Mouse (Mus musculus): Measurements from ENCODE around the gene Galnt10. TPM values are rescaled to one million over a fixed set of nuclear protein-coding genes. Genes with fewer than 3 reads are reported as not detected.
A peak's percentile ranks its signal among the peaks of the same experiment; 100 is the strongest.

Gene Galnt10
- polyA plus RNA-seq, 1 experiment from 2014 or later = 27.5 TPM

DNA sequence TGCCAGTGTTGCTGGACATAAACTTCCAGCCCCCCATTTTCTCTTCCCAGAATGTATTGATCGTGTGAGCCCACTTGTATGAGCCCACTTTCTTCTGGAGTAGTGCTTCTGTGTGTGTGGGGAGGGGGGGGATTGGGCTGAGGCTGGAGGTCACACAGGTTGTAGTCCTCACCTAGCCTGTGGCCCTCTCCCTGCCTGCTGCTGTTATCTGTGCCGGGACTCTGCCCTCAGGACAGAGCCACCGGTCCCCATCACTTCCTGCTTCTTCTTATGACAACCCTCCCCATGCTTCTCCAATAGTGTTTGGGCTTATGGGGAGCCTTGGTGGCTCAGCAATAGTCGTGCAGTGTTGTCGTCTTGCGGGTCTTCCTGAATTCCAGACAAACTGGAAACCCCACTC lies 46.7 kb downstream of the Galnt10 start:
- Histone ChIP-seq H3K27me3 (no peaks in the 10 kb centered on the region), H3K4me2 (replicated peaks) (no peak overlapping the region), H3K4me3 (replicated peaks) (no peak overlapping the region), H3K9ac (no peak overlapping the region), H3K36me3 (no peaks in the 10 kb centered on the region), H3K9me3 (replicated peaks) (no peaks in the 10 kb centered on the region), H3K4me1 (peaks cover 27% of the 10 kb centered on the region), H3K27ac (replicated peaks) (no peak overlapping the region)
- WGBS = 59% methylated on average over 6 of the region's 6 CpGs
- ATAC-seq (ENCODE audit: insufficient number of reproducible peaks, low FRiP score, low TSS enrichment, low read depth) = no peak

DNA sequence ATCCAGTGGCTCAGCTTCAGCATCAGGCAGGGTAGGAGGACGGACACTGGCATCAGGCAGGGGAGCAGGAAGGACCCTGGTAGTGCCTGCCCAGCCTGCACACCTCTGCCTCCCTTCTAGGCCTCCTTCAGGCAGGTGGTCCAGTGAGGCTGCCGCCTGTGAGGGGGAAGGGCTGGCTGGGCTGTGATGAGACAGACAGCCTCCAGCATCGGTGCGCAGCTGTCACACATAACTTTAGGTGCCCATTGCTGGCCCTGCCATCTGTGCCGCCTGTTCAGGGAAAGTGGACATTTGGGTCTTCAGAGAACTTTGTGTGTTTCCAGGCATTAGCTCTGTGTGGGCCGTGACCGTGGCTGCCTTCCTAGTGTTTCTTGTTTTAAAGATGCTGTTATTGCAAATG lies 47.5 kb downstream of the Galnt10 start:
- H3K4me1 ChIP-seq = peaks cover 27% of the 10 kb centered on the region
- H3K27me3 ChIP-seq = no peaks in the 10 kb centered on the region
- H3K27ac ChIP-seq (replicated peaks) = no peak overlapping the region
- no peaks in the 10 kb centered on the region for H3K36me3 ChIP-seq
- 79% methylated on average over 7 of the region's 7 CpGs for WGBS
- no peak overlapping the region for H3K4me2 ChIP-seq (replicated peaks)
- H3K9me3 ChIP-seq (replicated peaks) = no peaks in the 10 kb centered on the region
- no peak overlapping the region for H3K4me3 ChIP-seq (replicated peaks)
- H3K9ac ChIP-seq = no peak overlapping the region
- ATAC-seq (ENCODE audit: insufficient number of reproducible peaks, low FRiP score, low TSS enrichment, low read depth) = no peak

DNA sequence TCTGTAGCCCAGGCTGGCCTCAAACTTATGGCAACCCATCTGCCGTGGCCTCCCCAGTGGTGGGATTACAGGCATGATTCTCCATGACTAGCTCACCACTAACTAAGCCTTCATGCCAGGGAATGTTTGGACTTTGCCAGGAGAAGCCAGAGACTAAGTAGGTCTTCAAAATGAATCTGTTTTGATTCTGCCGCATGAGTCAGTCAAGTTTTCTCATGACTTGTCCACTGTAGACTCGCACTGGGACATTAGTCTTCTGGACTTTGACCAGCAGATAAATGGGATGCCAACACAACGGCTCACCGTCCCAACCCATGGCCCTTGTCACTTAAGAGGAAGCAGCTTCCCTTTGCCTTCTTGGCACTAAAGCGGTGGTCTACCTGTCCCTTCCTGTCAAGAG lies 49.2 kb downstream of the Galnt10 start:
- Histone ChIP-seq H3K4me3 (replicated peaks) (no peak overlapping the region), H3K4me1 (peaks cover 16% of the 10 kb centered on the region), H3K27me3 (no peaks in the 10 kb centered on the region), H3K27ac (replicated peaks) (no peak overlapping the region), H3K36me3 (no peaks in the 10 kb centered on the region), H3K9ac (no peak overlapping the region), H3K4me2 (replicated peaks) (no peak overlapping the region), H3K9me3 (replicated peaks) (no peaks in the 10 kb centered on the region)
- ATAC-seq (ENCODE audit: insufficient number of reproducible peaks, low FRiP score, low TSS enrichment, low read depth) = no peak
- 86% methylated on average over 6 of the region's 6 CpGs for WGBS

DNA sequence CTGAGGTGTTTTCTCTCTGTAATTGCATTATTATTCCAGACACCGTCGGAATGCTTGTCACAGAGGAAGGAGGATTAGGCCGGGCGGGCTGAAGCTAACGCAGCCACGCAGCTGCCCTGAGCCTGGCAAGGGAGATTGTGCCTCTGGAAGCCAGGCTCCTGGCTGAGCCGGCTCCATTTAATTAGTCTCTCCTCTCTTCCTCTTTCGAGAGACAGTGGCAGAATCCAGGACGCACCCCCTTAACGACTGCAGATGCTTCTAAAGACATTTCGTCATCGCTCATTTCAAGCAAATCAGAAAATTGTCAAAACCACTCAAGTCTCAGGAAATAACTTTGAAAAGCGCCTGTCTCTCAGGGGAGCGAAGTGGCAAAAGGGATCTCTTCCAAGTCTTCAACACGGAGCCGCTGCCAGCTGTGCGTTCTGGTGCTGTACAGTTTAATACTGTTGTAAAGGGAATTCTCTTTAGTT lies 51.0 kb downstream of the Galnt10 start:
- peak overlapping the region; percentile 58 for H3K27ac ChIP-seq (replicated peaks)

DNA sequence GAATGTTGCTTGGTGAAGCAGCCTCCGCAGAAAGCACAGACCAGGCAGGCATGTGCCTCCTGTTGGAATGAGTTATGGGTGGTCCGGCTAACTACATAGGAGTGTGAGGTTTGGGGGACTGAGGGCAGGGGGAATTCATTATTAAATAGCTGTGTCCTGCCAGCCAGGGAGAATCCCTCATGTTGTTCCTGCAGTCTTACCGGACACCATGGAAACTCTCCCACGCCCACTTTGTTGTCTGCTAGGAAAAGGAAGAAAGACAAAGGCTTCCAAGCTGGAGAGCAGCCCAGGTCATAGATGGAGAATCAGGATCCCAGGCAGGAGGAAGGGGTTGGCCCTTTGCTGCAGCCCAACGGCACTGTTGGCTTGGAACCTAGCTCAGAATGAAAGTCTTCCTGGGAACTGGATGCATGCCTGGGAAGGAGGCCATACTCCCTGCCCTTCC lies 51.6 kb downstream of the Galnt10 start:
- no peak overlapping the region for H3K4me2 ChIP-seq (replicated peaks)
- H3K9ac ChIP-seq = no peak overlapping the region
- H3K27me3 ChIP-seq = no peaks in the 10 kb centered on the region
- ATAC-seq (ENCODE audit: insufficient number of reproducible peaks, low FRiP score, low TSS enrichment, low read depth) = 0 out of 2 replicates have a peak, but pooled peaks have one; percentile 11
- no peaks in the 10 kb centered on the region for H3K9me3 ChIP-seq (replicated peaks)
- H3K36me3 ChIP-seq = no peaks in the 10 kb centered on the region
- peaks cover 16% of the 10 kb centered on the region for H3K4me1 ChIP-seq
- 41% methylated on average over 5 of the region's 5 CpGs for WGBS
- peak overlapping the region; percentile 58; the same call in 1 of the 2 replicates for H3K27ac ChIP-seq (replicated peaks)
- no peak overlapping the region for H3K4me3 ChIP-seq (replicated peaks)

More for the DNA sequence above, 51.0 kb downstream of the Galnt10 start:
- Histone ChIP-seq H3K4me1 (peaks cover 16% of the 10 kb centered on the region), H3K4me2 (replicated peaks) (peak overlapping the region; percentile 25), H3K9ac (no peak overlapping the region), H3K36me3 (no peaks in the 10 kb centered on the region), H3K9me3 (replicated peaks) (no peaks in the 10 kb centered on the region), H3K27me3 (no peaks in the 10 kb centered on the region), H3K4me3 (replicated peaks) (no peak overlapping the region)
- no peak for ATAC-seq (ENCODE audit: insufficient number of reproducible peaks, low FRiP score, low TSS enrichment, low read depth)
- 14% methylated on average over 17 of the region's 17 CpGs for WGBS

- Histone ChIP-seq H3K9me3 (replicated peaks) (0 out of 2 replicates have a peak, but pooled peaks cover 5% of the 10 kb centered on the region), H3K4me2 (replicated peaks) (no peak overlapping the region), H3K27ac (replicated peaks) (no peak overlapping the region), H3K4me3 (replicated peaks) (no peak overlapping the region), H3K4me1 (peaks cover 16% of the 10 kb centered on the region), H3K27me3 (no peaks in the 10 kb centered on the region), H3K9ac (no peak overlapping the region), H3K36me3 (peaks cover 7% of the 10 kb centered on the region; the same call in 1 of the 2 replicates)
- WGBS = 56% methylated on average over 7 of the region's 7 CpGs
- no peak for ATAC-seq (ENCODE audit: insufficient number of reproducible peaks, low FRiP score, low TSS enrichment, low read depth)
Observed at GRCm38 (mm10) chr11:57700114-57700513, 54.9 kb downstream of the Galnt10 start.

GRCm38 (mm10) chr11:57701193-57701925 lies 56.1 kb downstream of the Galnt10 start:
- Histone ChIP-seq H3K36me3 (peaks cover 10% of the 10 kb centered on the region; the same call in 1 of the 2 replicates), H3K9ac (no peak overlapping the region), H3K4me1 (peaks cover 11% of the 10 kb centered on the region), H3K9me3 (replicated peaks) (0 out of 2 replicates have a peak, but pooled peaks cover 5% of the 10 kb centered on the region), H3K27me3 (no peaks in the 10 kb centered on the region), H3K4me2 (replicated peaks) (no peak overlapping the region), H3K4me3 (replicated peaks) (no peak overlapping the region), H3K27ac (replicated peaks) (no peak overlapping the region)
- ATAC-seq (ENCODE audit: insufficient number of reproducible peaks, low FRiP score, low TSS enrichment, low read depth) = no peak
- WGBS = 68% methylated on average over 11 of the region's 11 CpGs

DNA sequence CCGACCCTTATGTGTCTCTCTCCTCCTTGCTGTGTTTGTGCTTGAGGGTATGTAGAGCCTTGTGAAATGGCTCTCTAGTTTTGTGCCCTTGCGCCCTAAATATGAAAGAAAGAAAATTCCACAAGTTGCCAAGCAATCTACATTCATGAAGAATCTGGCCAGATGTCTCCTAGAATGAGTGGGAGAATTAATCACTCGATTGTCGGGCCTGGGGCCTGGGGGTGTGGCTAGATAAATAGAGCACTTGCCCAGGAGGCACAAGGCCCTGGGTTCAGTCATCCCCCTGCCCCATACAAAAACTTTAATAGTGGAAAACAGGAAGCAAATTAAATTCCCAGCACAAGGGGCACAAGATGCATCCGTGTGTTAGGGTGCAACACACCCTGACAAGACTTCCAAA lies 56.7 kb downstream of the Galnt10 start:
- no peak for ATAC-seq (ENCODE audit: insufficient number of reproducible peaks, low FRiP score, low TSS enrichment, low read depth)
- no peak overlapping the region for H3K4me2 ChIP-seq (replicated peaks)
- 44% methylated on average over 5 of the region's 5 CpGs for WGBS
- no peak overlapping the region for H3K9ac ChIP-seq
- H3K4me3 ChIP-seq (replicated peaks) = no peak overlapping the region
- H3K27me3 ChIP-seq = no peaks in the 10 kb centered on the region
- H3K9me3 ChIP-seq (replicated peaks) = 0 out of 2 replicates have a peak, but pooled peaks cover 5% of the 10 kb centered on the region
- H3K36me3 ChIP-seq = peaks cover 10% of the 10 kb centered on the region; the same call in 1 of the 2 replicates
- peaks cover 5% of the 10 kb centered on the region for H3K4me1 ChIP-seq
- no peak overlapping the region for H3K27ac ChIP-seq (replicated peaks)

GRCm38 (mm10) chr11:57706620-57707019 lies 61.4 kb downstream of the Galnt10 start:
- H3K4me2 ChIP-seq (replicated peaks) = no peak overlapping the region
- no peak for ATAC-seq (ENCODE audit: insufficient number of reproducible peaks, low FRiP score, low TSS enrichment, low read depth)
- H3K9ac ChIP-seq = no peak overlapping the region
- peaks cover 14% of the 10 kb centered on the region for H3K4me1 ChIP-seq
- 0 out of 2 replicates have a peak, but pooled peaks cover 5% of the 10 kb centered on the region for H3K9me3 ChIP-seq (replicated peaks)
- no peak overlapping the region for H3K4me3 ChIP-seq (replicated peaks)
- 96% methylated on average over 1 of the region's 1 CpGs for WGBS
- H3K27ac ChIP-seq (replicated peaks) = no peak overlapping the region
- peaks cover 14% of the 10 kb centered on the region; the same call in 1 of the 2 replicates for H3K36me3 ChIP-seq
- H3K27me3 ChIP-seq = no peaks in the 10 kb centered on the region

DNA sequence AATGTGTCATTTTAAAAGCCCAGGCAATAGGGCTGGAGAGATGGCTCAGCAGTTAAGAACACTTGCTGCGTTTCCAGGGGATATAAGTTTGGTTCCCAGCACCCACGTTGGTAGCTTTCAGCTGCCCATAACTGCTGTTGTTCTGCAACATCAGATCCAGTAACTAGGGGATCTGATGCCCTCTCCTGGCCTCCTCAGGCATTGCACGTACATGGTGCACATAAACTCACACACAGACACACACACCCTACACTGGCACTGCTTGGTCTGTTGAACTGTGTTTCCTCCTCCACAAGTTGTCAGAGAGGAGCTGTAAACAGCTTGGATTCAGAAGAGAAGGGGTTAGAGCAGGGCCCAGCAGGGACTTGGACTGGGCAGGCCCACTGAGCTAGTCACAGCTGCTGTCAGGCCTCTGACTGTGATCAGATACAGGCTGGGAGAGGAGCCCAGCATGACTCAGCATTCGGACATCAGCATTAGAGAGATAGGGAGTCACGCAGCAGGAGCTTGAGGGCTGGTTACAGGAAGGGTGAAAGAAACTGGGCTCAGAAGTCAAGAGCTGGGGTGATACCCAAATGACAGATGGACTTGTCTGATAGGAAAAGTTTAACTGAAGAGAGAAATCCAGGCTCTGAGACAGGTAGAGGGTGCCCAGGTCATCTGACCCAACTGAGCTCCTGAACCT lies 62.0 kb downstream of the Galnt10 start:
- Histone ChIP-seq H3K27ac (replicated peaks) (no peak overlapping the region), H3K4me2 (replicated peaks) (no peak overlapping the region), H3K4me1 (peaks cover 14% of the 10 kb centered on the region), H3K9ac (no peak overlapping the region), H3K9me3 (replicated peaks) (0 out of 2 replicates have a peak, but pooled peaks cover 5% of the 10 kb centered on the region), H3K27me3 (no peaks in the 10 kb centered on the region), H3K36me3 (peaks cover 14% of the 10 kb centered on the region; the same call in 1 of the 2 replicates), H3K4me3 (replicated peaks) (no peak overlapping the region)
- WGBS = 92% methylated on average over 5 of the region's 5 CpGs
- no peak for ATAC-seq (ENCODE audit: insufficient number of reproducible peaks, low FRiP score, low TSS enrichment, low read depth)

All from embryonic facial prominence, embryonic 15.5 days (tissue).